ENCODE assay signal across 15 mouse cellular contexts in genomic region chr6:38181756-38182318, GRCm38 (mm10). TPM values are rescaled to one million over a fixed set of nuclear protein-coding genes. Genes with fewer than 3 reads are reported as not detected.
DNase-seq lines count a peak whose midpoint lies in the region; ATAC-seq lines count a peak whose summit lies in the region.
"Had no signal": no experiment of that assay in that cellular context is flagged by ENCODE, and none has a peak within 500 bp of the region (broad histone marks: within the 10 kb centered on the region; RNA-seq: fewer than 3 reads in every experiment).

No protein-coding gene starts in this region.

- DNase-seq in lung, postnatal 10 days = no peak
- DNase-seq in forelimb bud, embryonic 11.5 days (ENCODE audit: low read depth, low spot score) = peak; percentile 35
- no peak for DNase-seq in urinary bladder, postnatal 14 days (ENCODE audit: low spot score)
- no peak for DNase-seq in cerebellum, adult 11-12 months
- DNase-seq: cerebellum, postnatal 36 days; heart, postnatal 10 days; lung, adult 18-20 months; right cerebral cortex, postnatal 14 days; thymus, postnatal 36 days had no signal

- no peak overlapping the region for H3K9ac ChIP-seq in lung, embryonic 16.5 days (ENCODE audit: low read length)
- 0 out of 2 replicates have a peak overlapping the region, but pooled peaks have one; percentile 32 for H3K9ac ChIP-seq in limb, embryonic 12.5 days (replicated peaks)
- no peak overlapping the region for H3K9ac ChIP-seq in stomach, embryonic 15.5 days
- H3K9ac ChIP-seq: kidney, embryonic 15.5 days had no signal

- H3K4me3 ChIP-seq in lung, embryonic 16.5 days (ENCODE audit: low read length) = no peak overlapping the region
- H3K4me3 ChIP-seq in limb, embryonic 12.5 days (replicated peaks) = no peak overlapping the region
- H3K4me3 ChIP-seq in stomach, embryonic 15.5 days (replicated peaks) = no peak overlapping the region
- H3K4me3 ChIP-seq: erythroblast, embryonic 14.5 days; kidney, embryonic 15.5 days had no signal

- no peaks in the 10 kb centered on the region for H3K9me3 ChIP-seq in lung, embryonic 16.5 days (ENCODE audit: control insufficient read depth, low read length)
- H3K9me3 ChIP-seq in limb, embryonic 12.5 days = no peaks in the 10 kb centered on the region
- H3K9me3 ChIP-seq in stomach, embryonic 15.5 days = no peaks in the 10 kb centered on the region
- H3K9me3 ChIP-seq: kidney, embryonic 15.5 days had no signal

- H3K27me3 ChIP-seq in lung, embryonic 16.5 days (ENCODE audit: control insufficient read depth, insufficient read depth, low read depth, low read length) = no peaks in the 10 kb centered on the region
- H3K27me3 ChIP-seq in limb, embryonic 12.5 days = no peaks in the 10 kb centered on the region
- H3K27me3 ChIP-seq in stomach, embryonic 15.5 days (replicated peaks) = no peaks in the 10 kb centered on the region
- H3K27me3 ChIP-seq: CH12.LX; kidney, embryonic 15.5 days had no signal

- no peak for ATAC-seq in lung, embryonic 16.5 days (ENCODE audit: low read depth)
- peak; percentile 52 for ATAC-seq in limb, embryonic 12.5 days (ENCODE audit: insufficient number of reproducible peaks, insufficient read depth, low FRiP score, low TSS enrichment, low read depth)
- no peak for ATAC-seq in stomach, embryonic 15.5 days (ENCODE audit: insufficient read depth, low FRiP score, low read depth)

- no peak overlapping the region for H3K4me2 ChIP-seq in lung, embryonic 16.5 days (ENCODE audit: low read depth, low read length)
- H3K4me2 ChIP-seq in limb, embryonic 12.5 days = no peak overlapping the region
- no peak overlapping the region for H3K4me2 ChIP-seq in stomach, embryonic 15.5 days
- H3K4me2 ChIP-seq: kidney, embryonic 15.5 days had no signal

- WGBS in lung, embryonic 16.5 days = 67% methylated on average over 6 of the region's 10 CpGs
- 69% methylated on average over 9 of the region's 10 CpGs for WGBS in limb, embryonic 12.5 days
- WGBS in stomach, embryonic 15.5 days = 48% methylated on average over 9 of the region's 10 CpGs

- peaks cover 5% of the 10 kb centered on the region; the same call in 1 of the 2 replicates for H3K36me3 ChIP-seq in lung, embryonic 16.5 days (ENCODE audit: control insufficient read depth, insufficient read depth, low read length)
- H3K36me3 ChIP-seq in limb, embryonic 12.5 days = peaks cover 75% of the 10 kb centered on the region
- no peaks in the 10 kb centered on the region for H3K36me3 ChIP-seq in stomach, embryonic 15.5 days

- H3K27ac ChIP-seq in lung, embryonic 16.5 days (ENCODE audit: low read length) = peak overlapping the region; percentile 62; the same call in 1 of the 2 replicates
- H3K27ac ChIP-seq in limb, embryonic 12.5 days = peak overlapping the region; percentile 89
- H3K27ac ChIP-seq in stomach, embryonic 15.5 days = peak overlapping the region; percentile 74; the same call in 1 of the 2 replicates
- H3K27ac ChIP-seq: kidney, embryonic 15.5 days had no signal

- H3K4me1 ChIP-seq in lung, embryonic 16.5 days (replicated peaks; ENCODE audit: control insufficient read depth, insufficient read depth, low read length) = peaks cover 8% of the 10 kb centered on the region
- peaks cover 24% of the 10 kb centered on the region for H3K4me1 ChIP-seq in limb, embryonic 12.5 days (replicated peaks)
- 0 out of 2 replicates have a peak, but pooled peaks cover 10% of the 10 kb centered on the region for H3K4me1 ChIP-seq in stomach, embryonic 15.5 days

RNA-seq across cellular contexts. Expression of gene Atp6v0a4, which starts 57.5 kb away (rescaled TPM):
- 10.5 and 15.8 TPM in 2 replicates for polyA plus RNA-seq in lung, embryonic 16.5 days (2015; fragmentation: Nextera tagmentation; extraction: Ambion mirVana)
- polyA plus RNA-seq in limb, embryonic 12.5 days (2016; fragmentation: Nextera tagmentation; extraction: Ambion mirVana) = not detected in 2 replicates
- 7.3 and 7.8 TPM in 2 replicates for polyA plus RNA-seq in stomach, embryonic 15.5 days (2015; fragmentation: Nextera tagmentation; extraction: Ambion mirVana)
- polyA plus RNA-seq: erythroblast, embryonic 14.5 days had no signal
